In genomic region chr14:21075751-21076500, GRCm38 (mm10) we compare ENCODE assay signal across 8 mouse cellular contexts. TPM values are rescaled to one million over a fixed set of nuclear protein-coding genes. Genes with fewer than 3 reads are reported as not detected.
DNase-seq lines count a peak whose midpoint lies in the region; ATAC-seq and TF ChIP-seq lines count a peak whose summit lies in the region.

No protein-coding gene starts in this region.

- peak overlapping the region; percentile 86 for H3K4me3 ChIP-seq in E14TG2a.4 (replicated peaks; ENCODE audit: low read length)
- peak overlapping the region; percentile 51 for H3K4me3 ChIP-seq in forebrain, embryonic 11.5 days (ENCODE audit: low read depth, low read length)
- H3K4me3 ChIP-seq in heart, embryonic 16.5 days (ENCODE audit: low read length), result peak overlapping the region; percentile 81
- H3K4me3 ChIP-seq in liver, embryonic 15.5 days (replicated peaks), result peak overlapping the region; percentile 76
- H3K4me3 ChIP-seq in neural tube, embryonic 11.5 days (ENCODE audit: low read depth, low read length), result peak overlapping the region; percentile 53
- peak overlapping the region; percentile 71 for H3K4me3 ChIP-seq in stomach, embryonic 16.5 days (replicated peaks; ENCODE audit: low read length)

- no peaks in the 10 kb centered on the region for H3K36me3 ChIP-seq in E14TG2a.4 (ENCODE audit: insufficient read depth, low read length)
- H3K36me3 ChIP-seq in forebrain, embryonic 11.5 days (ENCODE audit: control insufficient read depth, insufficient read depth, low read length), result no peaks in the 10 kb centered on the region
- H3K36me3 ChIP-seq in heart, embryonic 16.5 days (ENCODE audit: control insufficient read depth, insufficient read depth), result no peaks in the 10 kb centered on the region
- no peaks in the 10 kb centered on the region for H3K36me3 ChIP-seq in liver, embryonic 15.5 days (replicated peaks)
- no peaks in the 10 kb centered on the region for H3K36me3 ChIP-seq in neural tube, embryonic 11.5 days (ENCODE audit: control insufficient read depth, insufficient read depth, low read length)
- no peaks in the 10 kb centered on the region for H3K36me3 ChIP-seq in stomach, embryonic 16.5 days (ENCODE audit: control insufficient read depth, insufficient read depth, low read length)

- no peak for TF ChIP-seq CTCF in E14TG2a.4 (conservative IDR thresholded peaks at IDR 0.05; ENCODE audit: low read length)

- H3K9me3 ChIP-seq in E14TG2a.4 (ENCODE audit: low read length), result no peaks in the 10 kb centered on the region
- H3K9me3 ChIP-seq in forebrain, embryonic 11.5 days (ENCODE audit: control insufficient read depth, low read length), result no peaks in the 10 kb centered on the region
- no peaks in the 10 kb centered on the region for H3K9me3 ChIP-seq in heart, embryonic 16.5 days (replicated peaks; ENCODE audit: control insufficient read depth, low read length)
- no peaks in the 10 kb centered on the region for H3K9me3 ChIP-seq in liver, embryonic 15.5 days (replicated peaks)
- no peaks in the 10 kb centered on the region for H3K9me3 ChIP-seq in neural tube, embryonic 11.5 days (ENCODE audit: control insufficient read depth, low read length)
- no peaks in the 10 kb centered on the region for H3K9me3 ChIP-seq in stomach, embryonic 16.5 days (replicated peaks; ENCODE audit: control insufficient read depth, low read length)

- H3K4me2 ChIP-seq in forebrain, embryonic 11.5 days (ENCODE audit: low read depth, low read length, severe bottlenecking), result peak overlapping the region; percentile 52
- peak overlapping the region; percentile 73 for H3K4me2 ChIP-seq in heart, embryonic 16.5 days (ENCODE audit: low read depth, low read length)
- peak overlapping the region; percentile 93 for H3K4me2 ChIP-seq in liver, embryonic 15.5 days
- peak overlapping the region; percentile 69 for H3K4me2 ChIP-seq in neural tube, embryonic 11.5 days (ENCODE audit: low read depth)
- peak overlapping the region; percentile 86 for H3K4me2 ChIP-seq in stomach, embryonic 16.5 days (ENCODE audit: low read depth, low read length)

- peak; percentile 81 for DNase-seq in c-Kit-positive CD71-positive TER-119-negative erythroid progenitor cells, embryonic 14.5 days (ENCODE audit: low read depth)
- DNase-seq in forebrain, embryonic 11.5 days (ENCODE audit: low spot score), result peak; percentile 94
- DNase-seq in kidney, postnatal 36 days, result peak; percentile 93 to 96
- DNase-seq in neural tube, embryonic 11.5 days (ENCODE audit: low spot score), result peak; percentile 94

- peak overlapping the region; percentile 72 for H3K9ac ChIP-seq in forebrain, embryonic 11.5 days (ENCODE audit: low read length)
- peak overlapping the region; percentile 87 for H3K9ac ChIP-seq in heart, embryonic 16.5 days (ENCODE audit: low read length)
- peak overlapping the region; percentile 83 for H3K9ac ChIP-seq in liver, embryonic 15.5 days
- H3K9ac ChIP-seq in neural tube, embryonic 11.5 days (ENCODE audit: low read length), result peak overlapping the region; percentile 77
- H3K9ac ChIP-seq in stomach, embryonic 16.5 days (ENCODE audit: low read length), result peak overlapping the region; percentile 80

- WGBS in forebrain, embryonic 11.5 days, result under 1% methylated on average over 57 of the region's 59 CpGs
- WGBS in heart, embryonic 16.5 days, result under 1% methylated on average over 59 of the region's 59 CpGs
- under 1% methylated on average over 59 of the region's 59 CpGs for WGBS in liver, embryonic 15.5 days (ENCODE audit: insufficient replicate concordance)
- under 1% methylated on average over 59 of the region's 59 CpGs for WGBS in neural tube, embryonic 11.5 days
- under 1% methylated on average over 59 of the region's 59 CpGs for whole genome bisulfite sequencing in stomach, embryonic 16.5 days

- H3K4me1 ChIP-seq in E14TG2a.4 (replicated peaks; ENCODE audit: low read depth, low read length), result peaks cover 40% of the 10 kb centered on the region
- no peaks in the 10 kb centered on the region for H3K4me1 ChIP-seq in forebrain, embryonic 11.5 days (replicated peaks; ENCODE audit: control insufficient read depth, insufficient read depth, low read length)
- H3K4me1 ChIP-seq in heart, embryonic 16.5 days (ENCODE audit: control insufficient read depth, insufficient read depth, low read length), result peaks cover 33% of the 10 kb centered on the region
- H3K4me1 ChIP-seq in liver, embryonic 15.5 days (replicated peaks), result peaks cover 72% of the 10 kb centered on the region
- no peaks in the 10 kb centered on the region for H3K4me1 ChIP-seq in neural tube, embryonic 11.5 days (ENCODE audit: control insufficient read depth, insufficient read depth, low read length)
- H3K4me1 ChIP-seq in stomach, embryonic 16.5 days (ENCODE audit: control insufficient read depth, insufficient read depth, low read length), result peaks cover 21% of the 10 kb centered on the region; the same call in 1 of the 2 replicates

- peak; percentile 99 for ATAC-seq in forebrain, embryonic 11.5 days (replicated peaks; ENCODE audit: low FRiP score)
- ATAC-seq in heart, embryonic 16.5 days (replicated peaks; ENCODE audit: extremely low read depth, insufficient read depth, low FRiP score), result peak; percentile 99
- ATAC-seq in liver, embryonic 15.5 days (ENCODE audit: insufficient read depth), result peak; percentile 93
- peak; percentile 97 for ATAC-seq in neural tube, embryonic 11.5 days (ENCODE audit: insufficient read depth, low FRiP score, low TSS enrichment)
- ATAC-seq in stomach, embryonic 16.5 days (ENCODE audit: insufficient read depth, low FRiP score), result peak; percentile 98

- H3K27me3 ChIP-seq in E14TG2a.4 (ENCODE audit: insufficient read depth, low read length), result peaks cover 7% of the 10 kb centered on the region; the same call in 1 of the 2 replicates
- no peaks in the 10 kb centered on the region for H3K27me3 ChIP-seq in forebrain, embryonic 11.5 days (ENCODE audit: control insufficient read depth, insufficient read depth, low read length)
- no peaks in the 10 kb centered on the region for H3K27me3 ChIP-seq in heart, embryonic 16.5 days (ENCODE audit: control insufficient read depth, insufficient read depth, low read length)
- no peaks in the 10 kb centered on the region for H3K27me3 ChIP-seq in liver, embryonic 15.5 days
- no peaks in the 10 kb centered on the region for H3K27me3 ChIP-seq in neural tube, embryonic 11.5 days (ENCODE audit: control insufficient read depth, insufficient read depth, low read length)
- H3K27me3 ChIP-seq in stomach, embryonic 16.5 days (ENCODE audit: control insufficient read depth, insufficient read depth, low read length), result no peaks in the 10 kb centered on the region

- H3K27ac ChIP-seq in forebrain, embryonic 11.5 days (ENCODE audit: low read depth, low read length), result peak overlapping the region; percentile 18; the same call in 1 of the 2 replicates
- peak overlapping the region; percentile 95 for H3K27ac ChIP-seq in heart, embryonic 16.5 days (ENCODE audit: low read length)
- peak overlapping the region; percentile 93 for H3K27ac ChIP-seq in liver, embryonic 15.5 days (replicated peaks)
- H3K27ac ChIP-seq in neural tube, embryonic 11.5 days (ENCODE audit: low read depth, low read length), result 0 out of 2 replicates have a peak overlapping the region, but pooled peaks have one; percentile 42
- peak overlapping the region; percentile 87 for H3K27ac ChIP-seq in stomach, embryonic 16.5 days (ENCODE audit: low read length)

RNA-seq across cellular contexts. Expression of gene Adk, which starts 23.6 kb away (rescaled TPM):
- polyA plus RNA-seq in forebrain, embryonic 11.5 days (2014; fragmentation: Nextera tagmentation; extraction: Ambion mirVana), result 138 and 140 TPM in 2 replicates
- polyA plus RNA-seq in heart, embryonic 16.5 days (2015; fragmentation: Nextera tagmentation; extraction: Ambion mirVana), result 197 and 222 TPM in 2 replicates
- polyA plus RNA-seq in liver, embryonic 15.5 days (2015; fragmentation: Nextera tagmentation; extraction: Ambion mirVana), result 197 and 203 TPM in 2 replicates
- 106 and 118 TPM in 2 replicates for polyA plus RNA-seq in neural tube, embryonic 11.5 days (2014; fragmentation: Nextera tagmentation; extraction: Ambion mirVana)
- polyA plus RNA-seq in stomach, embryonic 16.5 days (2015; fragmentation: Nextera tagmentation; extraction: Ambion mirVana), result 138 and 151 TPM in 2 replicates

RNA-seq across cellular contexts. Expression of gene Ap3m1, which starts 23.6 kb away (rescaled TPM):
- polyA plus RNA-seq in forebrain, embryonic 11.5 days (2014; fragmentation: Nextera tagmentation; extraction: Ambion mirVana), result 120 and 138 TPM in 2 replicates
- polyA plus RNA-seq in heart, embryonic 16.5 days (2015; fragmentation: Nextera tagmentation; extraction: Ambion mirVana), result 54.4 and 60.7 TPM in 2 replicates
- 29.0 and 30.2 TPM in 2 replicates for polyA plus RNA-seq in liver, embryonic 15.5 days (2015; fragmentation: Nextera tagmentation; extraction: Ambion mirVana)
- polyA plus RNA-seq in neural tube, embryonic 11.5 days (2014; fragmentation: Nextera tagmentation; extraction: Ambion mirVana), result 127 and 132 TPM in 2 replicates
- polyA plus RNA-seq in stomach, embryonic 16.5 days (2015; fragmentation: Nextera tagmentation; extraction: Ambion mirVana), result 66.4 and 73.8 TPM in 2 replicates

Comparison
In these comparisons a context has a peak if more than half of its experiments do, and no peak if none do; other contexts are left out.
1. Peak in every context shown above with its lines: DNase-seq, ATAC-seq, H3K4me3 ChIP-seq and H3K27ac ChIP-seq.
2. H3K27ac ChIP-seq: peak in every context shown above with its lines; median percentile 95 in heart, embryonic 16.5 days; 93 in liver, embryonic 15.5 days; 87 in stomach, embryonic 16.5 days; 42 in neural tube, embryonic 11.5 days; 18 in forebrain, embryonic 11.5 days.